Mouse (Mus musculus): Measurements from ENCODE around the gene Nckap5. TPM values are rescaled to one million over a fixed set of nuclear protein-coding genes. Genes with fewer than 3 reads are reported as not detected.

Nckap5 gene
- polyA plus RNA-seq, 1 experiment from 2014 or later: 16.6 TPM

- Histone ChIP-seq H3K4me3 (ENCODE audit: low read depth, low read length) (no peak overlapping the region), H3K9me3 (ENCODE audit: control insufficient read depth, low read length) (no peaks in the 10 kb centered on the region), H3K4me1 (replicated peaks; ENCODE audit: control insufficient read depth, insufficient read depth, low read length) (no peaks in the 10 kb centered on the region), H3K9ac (ENCODE audit: low read length) (no peak overlapping the region), H3K4me2 (ENCODE audit: low read depth, low read length, severe bottlenecking) (no peak overlapping the region), H3K27me3 (ENCODE audit: control insufficient read depth, insufficient read depth, low read length) (no peaks in the 10 kb centered on the region), H3K27ac (ENCODE audit: low read depth, low read length) (no peak overlapping the region), H3K36me3 (ENCODE audit: control insufficient read depth, insufficient read depth, low read length) (no peaks in the 10 kb centered on the region)
- ATAC-seq (replicated peaks; ENCODE audit: low FRiP score) (no peak), DNase-seq (ENCODE audit: low spot score) (no peak)
- 76% methylated on average over 7 of the region's 7 CpGs for WGBS
These were observed 237.4 kb downstream of the Nckap5 start for GRCm38 (mm10) chr1:126593044-126593805.

- Histone ChIP-seq H3K9me3 (ENCODE audit: control insufficient read depth, low read length) (no peaks in the 10 kb centered on the region), H3K36me3 (ENCODE audit: control insufficient read depth, insufficient read depth, low read length) (no peaks in the 10 kb centered on the region), H3K9ac (ENCODE audit: low read length) (no peak overlapping the region), H3K4me3 (ENCODE audit: low read depth, low read length) (no peak overlapping the region), H3K27ac (ENCODE audit: low read depth, low read length) (no peak overlapping the region), H3K27me3 (ENCODE audit: control insufficient read depth, insufficient read depth, low read length) (no peaks in the 10 kb centered on the region), H3K4me2 (ENCODE audit: low read depth, low read length, severe bottlenecking) (no peak overlapping the region), H3K4me1 (replicated peaks; ENCODE audit: control insufficient read depth, insufficient read depth, low read length) (no peaks in the 10 kb centered on the region)
- ATAC-seq (replicated peaks; ENCODE audit: low FRiP score): no peak
- DNase-seq (ENCODE audit: low spot score): no peak
- WGBS: 76% methylated on average over 3 of the region's 3 CpGs
These were observed 239.7 kb downstream of the Nckap5 start for GRCm38 (mm10) chr1:126590911-126591310.

GRCm38 (mm10) chr1:126578163-126578562 lies 252.4 kb downstream of the Nckap5 start:
- ATAC-seq (replicated peaks; ENCODE audit: low FRiP score): no peak
- no peak overlapping the region for H3K9ac ChIP-seq (ENCODE audit: low read length)

GRCm38 (mm10) chr1:126574295-126574694 lies 256.3 kb downstream of the Nckap5 start:
- Histone ChIP-seq H3K9me3 (ENCODE audit: control insufficient read depth, low read length) (no peaks in the 10 kb centered on the region), H3K4me1 (replicated peaks; ENCODE audit: control insufficient read depth, insufficient read depth, low read length) (peaks cover 2% of the 10 kb centered on the region; the same call in 1 of the 2 replicates), H3K27me3 (ENCODE audit: control insufficient read depth, insufficient read depth, low read length) (no peaks in the 10 kb centered on the region), H3K36me3 (ENCODE audit: control insufficient read depth, insufficient read depth, low read length) (no peaks in the 10 kb centered on the region), H3K9ac (ENCODE audit: low read length) (no peak overlapping the region), H3K4me2 (ENCODE audit: low read depth, low read length, severe bottlenecking) (no peak overlapping the region), H3K4me3 (ENCODE audit: low read depth, low read length) (no peak overlapping the region), H3K27ac (ENCODE audit: low read depth, low read length) (no peak overlapping the region)
- ATAC-seq (replicated peaks; ENCODE audit: low FRiP score) (peak; percentile 55; the same call in 1 of the 2 replicates), DNase-seq (ENCODE audit: low spot score) (no peak)
- WGBS: 54% methylated on average over 9 of the region's 9 CpGs

More at GRCm38 (mm10) chr1:126578163-126578562, 252.4 kb downstream of the Nckap5 start:
- Histone ChIP-seq H3K4me2 (ENCODE audit: low read depth, low read length, severe bottlenecking) (no peak overlapping the region), H3K4me3 (ENCODE audit: low read depth, low read length) (no peak overlapping the region), H3K36me3 (ENCODE audit: control insufficient read depth, insufficient read depth, low read length) (no peaks in the 10 kb centered on the region), H3K9me3 (ENCODE audit: control insufficient read depth, low read length) (no peaks in the 10 kb centered on the region), H3K4me1 (replicated peaks; ENCODE audit: control insufficient read depth, insufficient read depth, low read length) (peaks cover 2% of the 10 kb centered on the region; the same call in 1 of the 2 replicates), H3K27me3 (ENCODE audit: control insufficient read depth, insufficient read depth, low read length) (no peaks in the 10 kb centered on the region), H3K27ac (ENCODE audit: low read depth, low read length) (no peak overlapping the region)
- DNase-seq (ENCODE audit: low spot score): no peak

GRCm38 (mm10) chr1:126573714-126574113 lies 256.9 kb downstream of the Nckap5 start:
- ATAC-seq (replicated peaks; ENCODE audit: low FRiP score) (peak; percentile 78), DNase-seq (ENCODE audit: low spot score) (peak; percentile 54)
- no peak overlapping the region for H3K4me2 ChIP-seq (ENCODE audit: low read depth, low read length, severe bottlenecking)
- H3K4me1 ChIP-seq (replicated peaks; ENCODE audit: control insufficient read depth, insufficient read depth, low read length): peaks cover 2% of the 10 kb centered on the region; the same call in 1 of the 2 replicates
- no peak overlapping the region for H3K4me3 ChIP-seq (ENCODE audit: low read depth, low read length)
- H3K9me3 ChIP-seq (ENCODE audit: control insufficient read depth, low read length): no peaks in the 10 kb centered on the region
- no peak overlapping the region for H3K27ac ChIP-seq (ENCODE audit: low read depth, low read length)
- H3K36me3 ChIP-seq (ENCODE audit: control insufficient read depth, insufficient read depth, low read length): no peaks in the 10 kb centered on the region
- 42% methylated on average over 3 of the region's 3 CpGs for WGBS
- no peaks in the 10 kb centered on the region for H3K27me3 ChIP-seq (ENCODE audit: control insufficient read depth, insufficient read depth, low read length)
- H3K9ac ChIP-seq (ENCODE audit: low read length): no peak overlapping the region

GRCm38 (mm10) chr1:126573097-126573496 lies 257.5 kb downstream of the Nckap5 start:
- Histone ChIP-seq H3K4me1 (replicated peaks; ENCODE audit: control insufficient read depth, insufficient read depth, low read length) (peaks cover 2% of the 10 kb centered on the region; the same call in 1 of the 2 replicates), H3K27ac (ENCODE audit: low read depth, low read length) (no peak overlapping the region), H3K9me3 (ENCODE audit: control insufficient read depth, low read length) (no peaks in the 10 kb centered on the region), H3K4me3 (ENCODE audit: low read depth, low read length) (no peak overlapping the region), H3K9ac (ENCODE audit: low read length) (no peak overlapping the region), H3K27me3 (ENCODE audit: control insufficient read depth, insufficient read depth, low read length) (no peaks in the 10 kb centered on the region), H3K36me3 (ENCODE audit: control insufficient read depth, insufficient read depth, low read length) (no peaks in the 10 kb centered on the region), H3K4me2 (ENCODE audit: low read depth, low read length, severe bottlenecking) (no peak overlapping the region)
- DNase-seq (ENCODE audit: low spot score) (no peak), ATAC-seq (replicated peaks; ENCODE audit: low FRiP score) (no peak)
- WGBS: 72% methylated on average over 2 of the region's 2 CpGs

GRCm38 (mm10) chr1:126569611-126570238 lies 260.9 kb downstream of the Nckap5 start:
- Histone ChIP-seq H3K4me1 (replicated peaks; ENCODE audit: control insufficient read depth, insufficient read depth, low read length) (peaks cover 2% of the 10 kb centered on the region; the same call in 1 of the 2 replicates), H3K36me3 (ENCODE audit: control insufficient read depth, insufficient read depth, low read length) (no peaks in the 10 kb centered on the region), H3K27ac (ENCODE audit: low read depth, low read length) (no peak overlapping the region), H3K9ac (ENCODE audit: low read length) (no peak overlapping the region), H3K4me3 (ENCODE audit: low read depth, low read length) (no peak overlapping the region), H3K27me3 (ENCODE audit: control insufficient read depth, insufficient read depth, low read length) (no peaks in the 10 kb centered on the region), H3K4me2 (ENCODE audit: low read depth, low read length, severe bottlenecking) (no peak overlapping the region), H3K9me3 (ENCODE audit: control insufficient read depth, low read length) (no peaks in the 10 kb centered on the region)
- 82% methylated on average over 6 of the region's 6 CpGs for WGBS
- DNase-seq (ENCODE audit: low spot score): no peak
- no peak for ATAC-seq (replicated peaks; ENCODE audit: low FRiP score)

GRCm38 (mm10) chr1:126568520-126569197 lies 261.9 kb downstream of the Nckap5 start:
- H3K27ac ChIP-seq (ENCODE audit: low read depth, low read length): no peak overlapping the region
- no peak for ATAC-seq (replicated peaks; ENCODE audit: low FRiP score)
- 90% methylated on average over 8 of the region's 8 CpGs for WGBS

More at GRCm38 (mm10) chr1:126568520-126569197, 261.9 kb downstream of the Nckap5 start:
- Histone ChIP-seq H3K4me3 (ENCODE audit: low read depth, low read length) (no peak overlapping the region), H3K27me3 (ENCODE audit: control insufficient read depth, insufficient read depth, low read length) (no peaks in the 10 kb centered on the region), H3K9ac (ENCODE audit: low read length) (no peak overlapping the region), H3K4me1 (replicated peaks; ENCODE audit: control insufficient read depth, insufficient read depth, low read length) (no peaks in the 10 kb centered on the region; the same call in 1 of the 2 replicates), H3K9me3 (ENCODE audit: control insufficient read depth, low read length) (no peaks in the 10 kb centered on the region), H3K4me2 (ENCODE audit: low read depth, low read length, severe bottlenecking) (no peak overlapping the region), H3K36me3 (ENCODE audit: control insufficient read depth, insufficient read depth, low read length) (no peaks in the 10 kb centered on the region)
- DNase-seq (ENCODE audit: low spot score): peak; percentile 58

Measured in forebrain, embryonic 11.5 days (tissue).